Mouse (Mus musculus) ovary, adult 2 months (tissue): ENCODE data around the gene Mtmr10. TPM values are rescaled to one million over a fixed set of nuclear protein-coding genes. Genes with fewer than 3 reads are reported as not detected.

Experiments used
- polyA plus RNA-seq: library from polyadenylated mRNA; depleted of rRNA; stranded (reverse); fragments of >200 nt; gene quantifications from 2 replicates; pipeline ENCODE4 v1.2.3, GENCODE M21; 2012; rRNA removed

Gene Mtmr10
- 5.8 and 6.3 TPM in 2 replicates for polyA plus RNA-seq

GRCm38 (mm10) chr7:64287414-64288091 lies at the start of gene Mtmr10:
Gene Mtmr10 (plus strand): TSS chr7:64287653.

GRCm38 (mm10) chr7:64373830-64374562 lies 86.5 kb downstream of the Mtmr10 start, which contains the start of gene Fan1:
Gene Fan1 (minus strand): TSS chr7:64374095.

Other genes starting within 250 kb of the Mtmr10 start
- gene Trpm1, start 133.8 kb upstream of the Mtmr10 start, polyA plus RNA-seq = 0.05 and 0.26 TPM in 2 replicates
- 3.6 and 4.4 TPM in 2 replicates for gene Fan1, start 86.4 kb downstream of the Mtmr10 start, polyA plus RNA-seq
- 0.30 and 0.44 TPM in 2 replicates for gene Mphosph10, start 104.6 kb downstream of the Mtmr10 start, polyA plus RNA-seq
- gene Mcee, start 105.0 kb downstream of the Mtmr10 start, polyA plus RNA-seq = 13.7 and 17.5 TPM in 2 replicates
- gene Apba2, start 214.1 kb downstream of the Mtmr10 start, polyA plus RNA-seq = 5.6 and 7.2 TPM in 2 replicates